Mouse (Mus musculus) ES-Bruce4 (cell line): ENCODE results near the gene Nell2. TPM values are rescaled to one million over a fixed set of nuclear protein-coding genes. Genes with fewer than 3 reads are reported as not detected.

Experiments
- H3K27ac ChIP-seq: 2 replicates; pipeline ENCODE4 v1.5.1; 2012; ENCODE audit warnings: low read length, inconsistent platforms; ENCODE audit not compliant: insufficient read depth
- H3K27me3 ChIP-seq: 2 replicates; pipeline ENCODE4 v1.6.1; 2012; ENCODE audit warnings: mild to moderate bottlenecking, low read length, inconsistent platforms; ENCODE audit not compliant: control insufficient read depth, poor library complexity, insufficient read depth, severe bottlenecking
- H3K36me3 ChIP-seq: 2 replicates; pipeline ENCODE4 v1.6.1; 2012; ENCODE audit warnings: inconsistent platforms, mild to moderate bottlenecking, low read length, moderate library complexity; ENCODE audit not compliant: control insufficient read depth, poor library complexity, insufficient read depth, severe bottlenecking
- H3K4me1 ChIP-seq: one replicate; pipeline ENCODE4 v1.8.1; 2011; ENCODE audit warnings: low read length; ENCODE audit not compliant: control insufficient read depth, insufficient read depth
- H3K4me3 ChIP-seq: 2 replicates; pipeline ENCODE4 v1.5.1; 2011; ENCODE audit warnings: low read depth, mild to moderate bottlenecking, low read length
- H3K9ac ChIP-seq: 2 replicates; pipeline ENCODE4 v1.6.1; 2012; ENCODE audit warnings: low read depth, mild to moderate bottlenecking, inconsistent platforms; ENCODE audit not compliant: poor library complexity, severe bottlenecking
- H3K9me3 ChIP-seq: replicated peaks from 2 replicates; pipeline ENCODE4 v1.6.1; 2012; ENCODE audit warnings: mild to moderate bottlenecking, low read length, inconsistent platforms; ENCODE audit not compliant: control insufficient read depth, poor library complexity, insufficient read depth, severe bottlenecking
- CTCF ChIP-seq: IDR thresholded peaks from one replicate; pipeline ENCODE4 v1.8.1; 2011; ENCODE audit warnings: low read depth, low read length
- EP300 ChIP-seq: IDR thresholded peaks from 2 replicates; pipeline ENCODE4 v1.6.1; 2011; ENCODE audit warnings: low read depth, low read length; ENCODE audit not compliant: insufficient read depth
- POLR2A ChIP-seq: IDR thresholded peaks from one replicate; pipeline ENCODE4 v1.8.1; 2011; ENCODE audit warnings: low read length; ENCODE audit not compliant: insufficient read depth
- polyA plus RNA-seq: library from polyadenylated mRNA; stranded (reverse); fragments of >200 nt; gene quantifications from 2 replicates; pipeline ENCODE4 v1.2.4, GENCODE M21; 2011; ENCODE audit warnings: low read depth; ENCODE audit not compliant: missing spikeins, insufficient read depth, insufficient read length

Nell2 gene
- polyA plus RNA-seq, 1 experiment: 0.31 TPM

- TF ChIP-seq EP300: no peak
- TF ChIP-seq CTCF: no peak
- TF ChIP-seq POLR2A: no peak
- no peaks in the 10 kb centered on the region for H3K4me1 ChIP-seq
Measured at GRCm38 (mm10) chr15:95028862-95029486, 499.4 kb downstream of the Nell2 start.

More at GRCm38 (mm10) chr15:95028862-95029486, 499.4 kb downstream of the Nell2 start:
- Histone ChIP-seq H3K27ac (no peak overlapping the region), H3K9me3 (no peaks in the 10 kb centered on the region), H3K9ac (no peak overlapping the region), H3K4me3 (no peak overlapping the region), H3K36me3 (no peaks in the 10 kb centered on the region), H3K27me3 (no peaks in the 10 kb centered on the region)

Other genes with a start within 250 kb of the Nell2 start
- not detected in 2 replicates for gene Dbx2, start 127.4 kb upstream of the Nell2 start, polyA plus RNA-seq